Mouse (Mus musculus): ENCODE measurements at regions not wholly inside any gene's neighbourhood (a gene's known extent, or its start where the extent isn't known, plus 50 kb on each side); places are given as distances from the start of the nearest gene placed in this dataset.

DNA sequence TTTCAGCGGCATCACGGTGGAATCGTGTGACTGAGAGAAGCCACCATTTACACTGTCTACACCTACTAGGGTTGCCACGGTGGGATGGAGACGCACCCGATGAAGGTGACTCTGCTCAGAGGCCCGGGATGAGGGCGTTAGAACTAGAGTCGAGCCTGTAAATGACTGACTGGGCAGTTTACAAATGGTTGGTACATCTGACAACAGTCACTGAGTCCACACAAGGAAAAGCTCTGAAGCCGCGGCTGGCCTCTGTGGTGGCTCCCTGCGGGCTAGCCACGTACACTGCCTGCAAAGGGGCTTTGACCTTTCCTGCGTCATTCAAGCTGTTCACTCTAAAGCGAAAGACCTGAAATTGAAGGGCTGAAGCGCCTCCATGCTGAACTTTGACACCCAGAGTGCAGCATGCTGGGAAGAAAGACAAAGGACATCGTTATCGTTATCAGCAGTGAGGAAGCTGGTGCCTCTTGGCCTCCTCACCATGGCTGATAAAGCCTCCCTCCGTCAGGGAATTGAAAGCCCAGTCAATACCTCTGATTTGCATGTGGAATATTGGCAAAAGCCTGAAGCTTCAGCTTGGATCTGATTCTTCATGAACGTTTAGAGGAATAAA is 462.1 kb upstream of the Arglu1 start:
- no peak for DNase-seq

DNA sequence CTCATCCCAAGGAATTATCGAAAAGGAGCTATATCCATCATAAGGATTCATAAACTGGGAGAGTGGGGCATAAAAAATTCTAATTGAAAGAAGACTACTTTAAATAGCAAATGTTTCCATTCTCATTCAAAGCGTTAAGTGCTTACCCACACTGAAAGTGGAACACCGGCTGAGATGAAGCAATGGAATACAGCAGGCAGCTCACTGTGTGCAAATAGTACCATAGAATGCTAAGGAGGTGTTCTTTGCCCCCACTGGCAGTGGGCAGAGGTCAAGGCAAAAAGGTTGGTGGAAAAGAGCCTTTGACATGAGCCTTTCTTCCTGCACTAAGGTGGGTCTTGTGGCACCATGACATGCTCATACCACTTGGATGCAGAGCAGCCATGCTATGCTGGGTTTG is 454.0 kb upstream of the Arglu1 start:
- no peak for DNase-seq

GRCm38 (mm10) chr8:9139781-9140180 is 449.5 kb upstream of the Arglu1 start:
- DNase-seq, result no peak

DNA sequence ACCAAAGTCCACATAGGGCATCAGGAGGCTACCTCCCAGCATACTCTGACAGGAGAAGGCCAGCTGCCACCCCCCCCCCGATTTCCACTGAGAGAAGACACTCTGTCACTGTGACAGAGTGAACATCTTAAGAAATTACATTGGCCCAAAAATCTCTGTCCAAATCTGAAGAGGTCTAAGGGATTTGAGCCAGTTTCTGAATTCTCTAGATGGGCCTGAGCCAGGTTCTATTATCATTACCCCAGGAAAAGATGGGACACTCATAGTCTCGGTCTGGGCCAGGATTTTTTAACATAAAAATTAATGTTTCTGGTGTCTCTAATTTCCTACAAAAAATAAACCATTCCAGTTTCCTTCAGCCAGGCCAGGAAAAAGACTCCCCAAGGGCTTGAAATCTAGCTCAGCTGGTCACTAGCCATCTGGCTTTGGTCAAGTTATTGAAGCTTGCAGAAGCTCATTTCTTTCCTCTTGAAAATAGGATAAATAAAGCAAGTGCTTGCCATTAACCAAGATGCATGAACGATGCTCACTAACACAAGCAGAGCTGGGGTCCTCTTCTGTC is 448.8 kb upstream of the Arglu1 start:
- peak; percentile 4 to 9 for DNase-seq

- no peak for DNase-seq
Observed at GRCm38 (mm10) chr8:9133758-9134157, 443.4 kb upstream of the Arglu1 start.

- no peak for DNase-seq
Observed at GRCm38 (mm10) chr8:9132612-9133218, 442.4 kb upstream of the Arglu1 start.

DNA sequence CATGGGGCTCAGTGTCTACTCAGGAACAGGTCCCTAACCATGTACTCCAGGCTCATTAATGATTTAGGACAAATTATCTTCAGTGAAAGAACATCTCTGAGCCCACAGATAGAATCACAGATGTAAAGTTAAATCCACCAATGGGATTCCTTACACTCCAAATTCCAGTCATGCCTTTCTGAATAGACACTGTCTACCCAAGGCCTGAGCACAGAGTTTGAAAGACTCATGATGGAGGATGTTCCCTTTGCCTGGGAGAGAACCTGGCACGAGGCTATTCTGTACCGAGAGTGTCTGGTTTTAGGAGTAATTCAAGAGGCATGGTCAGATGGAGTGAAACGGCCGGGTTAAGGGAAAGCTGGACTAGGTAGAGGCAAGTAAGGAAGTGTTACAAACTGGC is 440.9 kb upstream of the Arglu1 start:
- no peak for DNase-seq

DNA sequence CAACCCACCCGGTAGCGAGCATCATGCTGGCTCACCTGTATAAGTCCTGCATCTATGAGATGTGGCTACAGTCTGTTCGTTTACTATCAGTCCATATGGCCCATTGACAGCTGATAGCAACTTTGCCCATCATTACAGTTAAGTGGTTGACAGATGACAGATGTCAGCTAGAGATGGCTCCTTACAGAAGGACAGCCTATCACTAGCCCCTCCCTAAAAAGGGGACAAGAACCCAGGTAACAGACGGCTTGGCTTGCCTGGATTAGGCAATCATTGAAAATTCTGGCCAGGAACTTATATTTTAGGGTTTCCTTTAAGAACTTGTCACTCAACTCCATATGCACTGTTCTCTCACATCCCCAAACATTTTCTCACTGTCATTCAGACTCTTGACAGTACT is 434.2 kb upstream of the Arglu1 start:
- no peak for DNase-seq

GRCm38 (mm10) chr8:9117809-9118737 is 427.8 kb upstream of the Arglu1 start:
- DNase-seq, result peak; percentile 16 to 28

DNA sequence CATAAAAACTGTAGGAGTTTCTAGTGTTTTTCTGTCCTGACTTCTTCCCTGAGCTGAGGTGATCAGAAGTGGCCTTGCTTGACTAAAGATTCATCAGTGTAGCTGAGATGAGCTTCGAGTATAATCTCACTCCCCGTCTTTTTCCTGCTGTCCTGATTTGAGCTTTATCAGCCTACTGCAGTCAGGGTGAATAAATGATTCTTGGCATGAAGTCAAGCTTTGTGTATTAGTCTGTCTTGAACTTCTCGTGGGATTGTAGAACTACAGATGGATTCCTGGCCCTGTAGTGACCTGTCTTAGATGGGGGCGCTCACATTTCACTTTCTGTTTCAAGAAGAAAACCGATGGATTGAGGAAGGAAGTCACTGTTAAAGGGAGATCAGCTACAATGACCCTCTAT is 405.7 kb upstream of the Arglu1 start:
- DNase-seq, result peak; percentile 30 to 58

DNA sequence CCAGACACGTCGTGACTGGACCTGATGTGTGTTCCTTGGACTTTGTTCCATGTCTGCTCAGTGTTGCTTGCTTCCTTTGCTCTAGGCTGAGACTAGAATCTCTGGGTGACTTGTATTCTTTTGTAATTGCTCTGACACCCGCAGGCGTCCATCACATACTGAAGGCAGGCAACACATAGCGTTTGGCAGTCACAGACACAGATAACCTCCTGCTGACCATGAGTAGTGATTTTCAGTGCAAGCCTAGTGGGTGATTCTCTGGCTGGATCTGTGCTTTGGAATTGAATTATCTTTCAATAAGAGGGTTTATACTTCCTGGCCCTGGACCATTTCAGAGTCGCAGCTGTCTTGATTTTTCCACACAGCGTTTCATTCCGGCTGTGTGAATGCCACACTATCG is 403.7 kb upstream of the Arglu1 start:
- DNase-seq, result peak; percentile 9 to 14

GRCm38 (mm10) chr8:9093356-9093755 is 403.0 kb upstream of the Arglu1 start:
- DNase-seq, result no peak

DNA sequence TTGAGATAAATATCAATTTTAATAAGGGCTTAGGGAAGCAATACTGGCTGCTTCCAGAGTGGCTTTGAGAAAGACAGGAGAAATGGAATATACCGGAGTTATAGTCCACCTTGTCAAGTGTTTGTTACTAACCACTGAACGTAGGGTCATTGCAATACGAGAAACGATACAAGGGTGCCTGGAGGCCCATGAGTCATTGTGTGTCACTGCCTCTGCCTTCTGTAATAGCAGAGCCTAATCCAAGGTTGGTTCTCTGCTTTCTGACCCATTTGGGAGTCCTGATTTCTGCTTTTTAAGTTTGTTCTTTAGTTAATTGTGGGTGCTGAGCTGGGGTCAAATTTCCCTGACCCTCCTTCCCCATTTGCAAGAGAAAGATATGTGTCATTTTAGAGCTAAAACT is 382.4 kb upstream of the Arglu1 start:
- DNase-seq, result no peak

- no peak for DNase-seq
Observed at GRCm38 (mm10) chr8:9072286-9072685, 382.0 kb upstream of the Arglu1 start.

- DNase-seq, result peak; percentile 36 to 42
Observed at GRCm38 (mm10) chr8:9070953-9071352, 380.6 kb upstream of the Arglu1 start.

DNA sequence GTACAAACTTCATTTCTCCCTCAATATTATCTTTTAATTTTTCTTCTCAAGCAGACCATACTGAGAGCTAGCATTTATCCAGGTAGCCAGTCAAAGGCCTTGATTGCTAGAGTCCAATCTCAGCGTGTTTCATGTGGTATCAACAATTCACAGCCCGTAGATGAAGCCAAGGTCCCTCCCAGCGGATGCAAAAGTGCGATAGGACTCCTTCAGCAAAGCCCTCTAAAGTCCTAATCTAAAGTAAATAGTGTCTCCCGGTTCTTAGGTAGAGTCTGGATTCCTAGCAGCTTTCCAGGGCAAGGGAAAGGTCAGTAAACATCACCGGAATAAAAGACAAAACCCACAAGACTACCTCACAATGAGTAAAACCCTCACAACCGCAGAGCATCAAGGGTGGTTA is 379.5 kb upstream of the Arglu1 start:
- DNase-seq, result no peak

GRCm38 (mm10) chr8:9067731-9068130 is 377.4 kb upstream of the Arglu1 start:
- DNase-seq, result peak; percentile 13 to 15

DNA sequence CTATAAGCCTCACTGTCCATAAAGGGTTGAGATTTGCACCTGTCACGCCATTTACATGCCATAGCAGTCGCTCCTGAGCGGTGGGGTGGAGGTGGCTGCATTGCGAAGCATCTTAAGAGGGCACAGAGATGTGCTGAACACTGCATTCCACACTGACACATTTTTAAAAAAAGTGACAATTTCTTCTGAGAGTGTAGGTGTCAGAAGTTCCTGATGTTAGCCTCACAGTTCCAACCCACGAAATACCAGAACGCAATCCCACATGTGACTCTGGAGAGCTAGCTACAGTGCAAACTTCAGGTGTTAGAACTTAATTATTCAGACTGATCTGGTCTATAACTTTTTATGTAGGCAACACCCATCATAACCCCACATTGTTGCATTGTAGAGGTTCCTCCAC is 369.8 kb upstream of the Arglu1 start:
- no peak for DNase-seq

DNA sequence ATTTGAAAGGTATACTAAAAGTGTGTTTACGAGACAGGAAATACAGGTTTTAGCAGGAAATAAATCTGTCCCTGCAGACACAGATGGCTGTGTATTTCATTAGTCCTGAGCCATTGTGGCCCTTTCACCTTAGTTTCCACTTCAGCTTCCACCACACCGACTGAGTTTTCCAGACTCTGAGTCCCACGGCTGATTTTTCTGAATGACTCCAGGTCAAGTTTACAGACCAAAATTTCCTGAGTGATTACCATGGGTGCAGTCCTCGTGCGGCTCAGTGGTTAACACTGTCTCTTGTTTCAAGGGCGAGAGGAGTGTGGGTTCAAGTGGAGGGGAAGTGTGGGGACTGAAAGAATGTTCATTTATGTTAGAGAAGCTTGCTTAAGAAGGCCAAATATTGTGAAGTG is 365.1 kb upstream of the Arglu1 start:
- no peak for DNase-seq

GRCm38 (mm10) chr8:9054801-9055200 is 364.5 kb upstream of the Arglu1 start:
- no peak for DNase-seq

GRCm38 (mm10) chr8:9051699-9052098 is 361.4 kb upstream of the Arglu1 start:
- DNase-seq, result peak in 1 of 2 experiments; percentile 17

DNA sequence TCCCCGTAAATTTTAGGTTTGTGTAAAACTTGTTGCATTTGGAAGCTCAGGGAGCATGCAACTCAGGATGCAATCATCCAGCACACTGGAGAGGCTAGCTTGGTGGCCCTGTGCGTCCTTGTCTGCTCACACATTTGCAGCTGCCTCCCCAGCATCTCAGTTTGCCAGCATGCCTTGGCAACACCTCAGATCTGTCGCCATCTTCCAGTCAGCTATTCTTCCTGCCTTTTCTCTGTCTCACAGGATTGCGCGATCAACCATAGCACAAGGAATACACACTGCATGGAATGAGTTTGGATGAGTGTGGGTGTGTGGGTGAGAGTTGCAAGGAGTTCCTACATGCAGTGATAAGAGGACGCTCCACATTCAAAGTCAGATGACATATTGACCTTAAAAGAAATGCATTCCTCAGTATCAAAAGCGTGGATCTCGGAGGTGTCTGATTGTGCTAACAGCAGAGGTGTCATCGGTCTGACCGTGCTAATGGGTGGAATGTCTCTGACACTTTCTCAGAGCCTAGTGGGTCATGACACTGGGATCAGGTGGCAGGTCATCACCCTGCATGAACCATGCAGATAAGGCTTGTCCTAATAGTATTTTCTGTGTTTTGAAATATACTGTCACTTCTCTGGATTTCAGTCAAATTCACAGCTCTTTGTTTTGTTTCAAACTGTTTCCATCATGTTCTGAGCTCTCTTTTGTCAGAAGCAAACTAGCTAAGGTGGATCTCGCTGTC is 360.6 kb upstream of the Arglu1 start:
- no peak for DNase-seq

GRCm38 (mm10) chr8:9048116-9048515 is 357.8 kb upstream of the Arglu1 start:
- DNase-seq, result no peak

Measured in kidney, postnatal 36 days (tissue).